Mouse (Mus musculus): ENCODE measurements at regions not wholly inside any gene's neighbourhood (a gene's known extent, or its start where the extent isn't known, plus 50 kb on each side); places are given as distances from the start of the nearest gene placed in this dataset.

DNA sequence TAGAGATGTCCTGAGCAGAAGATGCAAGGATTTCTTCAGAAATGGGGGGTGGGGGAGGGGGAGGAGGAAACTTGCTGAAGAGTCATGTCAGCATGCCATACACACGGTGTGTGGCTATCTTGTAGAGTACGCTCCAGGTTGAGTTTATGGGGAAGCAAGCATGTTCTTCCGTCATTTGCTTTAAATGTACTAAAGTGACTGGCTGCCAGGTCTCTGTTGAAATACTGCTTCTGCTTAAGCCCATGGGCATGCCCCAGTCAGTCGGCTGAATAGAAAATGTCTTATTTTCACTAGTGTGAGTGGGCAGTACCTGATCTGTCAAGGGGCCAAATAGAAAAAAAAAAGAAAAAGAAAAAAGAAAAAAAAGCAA is 155.0 kb downstream of the Arrdc4 start:
- TF ChIP-seq POLR2A (IDR thresholded peaks at IDR 0.05; ENCODE audit: insufficient read length, low read depth): no peak
- TF ChIP-seq MYOD1 (IDR thresholded peaks at IDR 0.05; ENCODE audit: control insufficient read depth in 1 of 3, insufficient read length in 2 of 3, low read depth in 2 of 3): no peak
- no peak for TF ChIP-seq MAX (IDR thresholded peaks at IDR 0.05; ENCODE audit: low read depth)

All from myocyte (in vitro differentiated cells).